20 mouse cellular contexts compared by ENCODE assay signal in genomic region chr19:37585684-37586083, GRCm38 (mm10). TPM values are rescaled to one million over a fixed set of nuclear protein-coding genes. Genes with fewer than 3 reads are reported as not detected.
DNase-seq lines count a peak whose midpoint lies in the region; ATAC-seq and TF ChIP-seq lines count a peak whose summit lies in the region.
"Had no signal": no experiment of that assay in that cellular context is flagged by ENCODE, and none has a peak within 500 bp of the region (broad histone marks: within the 10 kb centered on the region; RNA-seq: fewer than 3 reads in every experiment).

No protein-coding gene starts in this region.

- peak overlapping the region; percentile 9 for H3K4me2 ChIP-seq in lung, embryonic 16.5 days (ENCODE audit: low read depth, low read length)
- H3K4me2 ChIP-seq: forebrain, embryonic 15.5 days; heart, embryonic 13.5 days; liver, embryonic 13.5 days; neural tube, embryonic 12.5 days had no signal

- H3K4me3 ChIP-seq in kidney, adult 2 months (ENCODE audit: insufficient read depth, low read depth, low read length): no peak overlapping the region
- no peak overlapping the region for H3K4me3 ChIP-seq in lung, embryonic 16.5 days (ENCODE audit: low read length)
- H3K4me3 ChIP-seq in megakaryocyte, embryonic 14.5 days (replicated peaks): peak overlapping the region; percentile 53
- no peak overlapping the region for H3K4me3 ChIP-seq in embryonic facial prominence, embryonic 10.5 days
- H3K4me3 ChIP-seq: erythroblast, embryonic 14.5 days; forebrain, embryonic 15.5 days; heart, embryonic 13.5 days; liver, embryonic 13.5 days; midbrain, embryonic 10.5 days; neural tube, embryonic 12.5 days had no signal

- ATAC-seq in lung, embryonic 16.5 days (ENCODE audit: low read depth): peak; percentile 36; the same call in 1 of the 2 replicates
- ATAC-seq: forebrain, embryonic 15.5 days; hindbrain, postnatal 0 days had no signal

- no peak for TF ChIP-seq CTCF in kidney, adult 2 months (conservative IDR thresholded peaks at IDR 0.05; ENCODE audit: insufficient read depth, insufficient read length, low read depth, low read length)

- H3K4me1 ChIP-seq in kidney, adult 2 months (ENCODE audit: control insufficient read depth, insufficient read depth, low read length): peaks cover 4% of the 10 kb centered on the region; the same call in 1 of the 2 replicates
- H3K4me1 ChIP-seq in lung, embryonic 16.5 days (replicated peaks; ENCODE audit: control insufficient read depth, insufficient read depth, low read length): no peaks in the 10 kb centered on the region; the same call in 1 of the 2 replicates
- H3K4me1 ChIP-seq in megakaryocyte, embryonic 14.5 days: peaks cover 21% of the 10 kb centered on the region
- H3K4me1 ChIP-seq in embryonic facial prominence, embryonic 10.5 days: peaks cover 9% of the 10 kb centered on the region; the same call in 1 of the 2 replicates
- H3K4me1 ChIP-seq: forebrain, embryonic 15.5 days; neural tube, embryonic 12.5 days had no signal

- H3K9me3 ChIP-seq in lung, embryonic 16.5 days (ENCODE audit: control insufficient read depth, low read length): no peaks in the 10 kb centered on the region
- no peaks in the 10 kb centered on the region for H3K9me3 ChIP-seq in megakaryocyte, embryonic 14.5 days
- no peaks in the 10 kb centered on the region for H3K9me3 ChIP-seq in embryonic facial prominence, embryonic 10.5 days
- H3K9me3 ChIP-seq: forebrain, embryonic 15.5 days; heart, embryonic 13.5 days; liver, embryonic 13.5 days; midbrain, embryonic 10.5 days; neural tube, embryonic 12.5 days had no signal

- H3K27ac ChIP-seq in kidney, adult 2 months (ENCODE audit: insufficient read depth, low read depth, low read length): no peak overlapping the region
- no peak overlapping the region for H3K27ac ChIP-seq in lung, embryonic 16.5 days (ENCODE audit: low read length)
- H3K27ac ChIP-seq in embryonic facial prominence, embryonic 10.5 days (replicated peaks): no peak overlapping the region
- H3K27ac ChIP-seq: forebrain, embryonic 15.5 days; heart, embryonic 13.5 days; hindbrain, postnatal 0 days; liver, embryonic 13.5 days; midbrain, embryonic 10.5 days; neural tube, embryonic 12.5 days had no signal

- peaks cover 8% of the 10 kb centered on the region for H3K36me3 ChIP-seq in kidney, adult 2 months (ENCODE audit: control insufficient read depth, insufficient read depth, low read length)
- H3K36me3 ChIP-seq in lung, embryonic 16.5 days (ENCODE audit: control insufficient read depth, insufficient read depth, low read length): no peaks in the 10 kb centered on the region
- peaks cover 93% of the 10 kb centered on the region for H3K36me3 ChIP-seq in megakaryocyte, embryonic 14.5 days (replicated peaks; ENCODE audit: low read length)
- no peaks in the 10 kb centered on the region for H3K36me3 ChIP-seq in embryonic facial prominence, embryonic 10.5 days (replicated peaks)
- H3K36me3 ChIP-seq: midbrain, embryonic 10.5 days; neural tube, embryonic 12.5 days had no signal

- DNase-seq in kidney, adult 2 months: peak; percentile 47
- DNase-seq in kidney, postnatal 4 days: no peak
- DNase-seq in lung, postnatal 14 days: no peak
- DNase-seq in adrenal gland, adult (ENCODE audit: inconsistent age in 2 of 2, low spot score in 1 of 2): no peak
- DNase-seq in embryonic facial prominence, embryonic 10.5 days (ENCODE audit: low spot score): no peak
- DNase-seq: adrenal gland, postnatal 25 days; cerebellum, adult 18-20 months; cerebellum, postnatal 36 days; heart, postnatal 36 days; liver, embryonic 13.5 days; right cerebral cortex, postnatal 14 days; thymus, postnatal 4 days had no signal

- TF ChIP-seq POLR2A in kidney, adult 2 months (IDR thresholded peaks at IDR 0.05; ENCODE audit: low read depth, low read length): no peak

- H3K9ac ChIP-seq in lung, embryonic 16.5 days (ENCODE audit: low read length): no peak overlapping the region
- H3K9ac ChIP-seq: forebrain, embryonic 15.5 days; heart, embryonic 13.5 days; liver, embryonic 13.5 days; neural tube, embryonic 12.5 days had no signal

- no peaks in the 10 kb centered on the region for H3K27me3 ChIP-seq in kidney, adult 2 months (replicated peaks; ENCODE audit: control insufficient read depth, insufficient read depth, low read length)
- no peaks in the 10 kb centered on the region for H3K27me3 ChIP-seq in lung, embryonic 16.5 days (ENCODE audit: control insufficient read depth, insufficient read depth, low read depth, low read length)
- H3K27me3 ChIP-seq in megakaryocyte, embryonic 14.5 days (replicated peaks): no peaks in the 10 kb centered on the region
- H3K27me3 ChIP-seq in embryonic facial prominence, embryonic 10.5 days (replicated peaks; ENCODE audit: low read depth, poor library complexity, severe bottlenecking): no peaks in the 10 kb centered on the region
- H3K27me3 ChIP-seq: forebrain, embryonic 15.5 days; heart, embryonic 13.5 days; liver, embryonic 13.5 days; neural tube, embryonic 12.5 days had no signal

- WGBS in kidney, adult 2 months: 27% methylated on average over 8 of the region's 8 CpGs
- 26% methylated on average over 8 of the region's 8 CpGs for WGBS in lung, embryonic 16.5 days
- WGBS in embryonic facial prominence, embryonic 10.5 days: 82% methylated on average over 8 of the region's 8 CpGs

RNA-seq across cellular contexts. Expression of gene Exoc6, which starts 35.5 kb away (rescaled TPM):
- polyA plus RNA-seq in kidney, adult 2 months (2012; rRNA removed): 25.2 and 28.8 TPM in 2 replicates
- polyA plus RNA-seq in lung, embryonic 16.5 days (2015; fragmentation: Nextera tagmentation; extraction: Ambion mirVana): 13.2 and 13.7 TPM in 2 replicates
- 6.6 and 14.1 TPM in 2 replicates for polyA plus RNA-seq in megakaryocyte, embryonic 14.5 days (2012; ENCODE audit: insufficient read depth, low replicate concordance)
- polyA plus RNA-seq in embryonic facial prominence, embryonic 10.5 days (2016; fragmentation: Nextera tagmentation; extraction: Ambion mirVana): 7.5 and 8.5 TPM in 2 replicates
